Mouse (Mus musculus): Measurements from ENCODE around the gene Rer1.

Gene Rer1

GRCm38 (mm10) chr4:155086108-155087024, at the start of gene Rer1, which contains the start of gene Morn1:
Gene Rer1, minus strand, starts transcription at chr4:155086382.
Gene Morn1, plus strand, starts transcription at chr4:155086577.
- DNase-seq (ENCODE audit: inconsistent ontology term), result peak; percentile 99

- DNase-seq (ENCODE audit: inconsistent ontology term), result no peak
Measured at GRCm38 (mm10) chr4:155134686-155135172, 48.5 kb upstream of the Rer1 start.

GRCm38 (mm10) chr4:155133658-155134417, 47.7 kb upstream of the Rer1 start:
- DNase-seq (ENCODE audit: inconsistent ontology term), result peak; percentile 90

- DNase-seq (ENCODE audit: inconsistent ontology term), result peak; percentile 66
Measured at GRCm38 (mm10) chr4:155133188-155133587, 47.0 kb upstream of the Rer1 start.

- no peak for DNase-seq (ENCODE audit: inconsistent ontology term)
Measured at GRCm38 (mm10) chr4:155130616-155131015, 44.4 kb upstream of the Rer1 start.

- DNase-seq (ENCODE audit: inconsistent ontology term), result peak; percentile 94
Measured at GRCm38 (mm10) chr4:155129996-155130395, 43.8 kb upstream of the Rer1 start.

- peak; percentile 35 for DNase-seq (ENCODE audit: inconsistent ontology term)
Measured at GRCm38 (mm10) chr4:155129132-155129917, 43.1 kb upstream of the Rer1 start.

- DNase-seq (ENCODE audit: inconsistent ontology term), result no peak
Measured at GRCm38 (mm10) chr4:155128411-155128810, 42.2 kb upstream of the Rer1 start.

GRCm38 (mm10) chr4:155126602-155127372, 40.6 kb upstream of the Rer1 start:
- peak; percentile 62 for DNase-seq (ENCODE audit: inconsistent ontology term)

GRCm38 (mm10) chr4:155126194-155126593, 40.0 kb upstream of the Rer1 start:
- DNase-seq (ENCODE audit: inconsistent ontology term), result no peak

GRCm38 (mm10) chr4:155125310-155125709, 39.1 kb upstream of the Rer1 start:
- DNase-seq (ENCODE audit: inconsistent ontology term), result no peak

- DNase-seq (ENCODE audit: inconsistent ontology term), result no peak
Measured at GRCm38 (mm10) chr4:155123868-155124534, 37.8 kb upstream of the Rer1 start.

GRCm38 (mm10) chr4:155122444-155123040, 36.4 kb upstream of the Rer1 start:
- peak; percentile 86 for DNase-seq (ENCODE audit: inconsistent ontology term)

GRCm38 (mm10) chr4:155121915-155122443, 35.8 kb upstream of the Rer1 start:
- no peak for DNase-seq (ENCODE audit: inconsistent ontology term)

GRCm38 (mm10) chr4:155121222-155121621, 35.0 kb upstream of the Rer1 start:
- DNase-seq (ENCODE audit: inconsistent ontology term), result no peak

GRCm38 (mm10) chr4:155120583-155120982, 34.4 kb upstream of the Rer1 start:
- no peak for DNase-seq (ENCODE audit: inconsistent ontology term)

GRCm38 (mm10) chr4:155120038-155120437, 33.9 kb upstream of the Rer1 start:
- DNase-seq (ENCODE audit: inconsistent ontology term), result no peak

- no peak for DNase-seq (ENCODE audit: inconsistent ontology term)
Measured at GRCm38 (mm10) chr4:155118278-155118677, 32.1 kb upstream of the Rer1 start.

GRCm38 (mm10) chr4:155117396-155117978, 31.3 kb upstream of the Rer1 start:
- DNase-seq (ENCODE audit: inconsistent ontology term), result no peak
